Mouse (Mus musculus) forebrain, embryonic 13.5 days (tissue): Measurements from ENCODE around the gene Harbi1. TPM values are rescaled to one million over a fixed set of nuclear protein-coding genes. Genes with fewer than 3 reads are reported as not detected.
"Not testable (repeated sequence)": the region's sequence is repeated elsewhere in the genome, so short reads cannot be mapped to it uniquely, and the experiment has no call there.

ENCODE experiments used
- ATAC-seq: fragments of 200-750 bp; cut with Nextera tagmentation; 2 replicates; pipeline ENCODE4 v1.8.0; 2017
- H3K27ac ChIP-seq: fragments of 300-500 bp; sonication (generic); 2 replicates; pipeline ENCODE4 v1.5.1; 2015; ENCODE audit warnings: inconsistent platforms, mild to moderate bottlenecking, moderate library complexity
- H3K27me3 ChIP-seq: fragments of 300-500 bp; sonication (generic); 2 replicates; pipeline ENCODE4 v1.6.1; 2015; ENCODE audit warnings: mild to moderate bottlenecking, inconsistent platforms
- H3K36me3 ChIP-seq: fragments of 300-500 bp; sonication (generic); 2 replicates; pipeline ENCODE4 v1.6.1; 2015; ENCODE audit warnings: mild to moderate bottlenecking, inconsistent platforms; ENCODE audit not compliant: poor library complexity, severe bottlenecking
- H3K4me1 ChIP-seq: fragments of 300-500 bp; sonication (generic); 2 replicates; pipeline ENCODE4 v1.6.1; 2015; ENCODE audit warnings: inconsistent platforms
- H3K4me2 ChIP-seq: fragments of 300-500 bp; sonication (generic); 2 replicates; pipeline ENCODE4 v1.6.1; 2015; ENCODE audit warnings: inconsistent platforms, mild to moderate bottlenecking, moderate library complexity
- H3K4me3 ChIP-seq: fragments of 300-500 bp; sonication (generic); 2 replicates; pipeline ENCODE4 v1.5.1; 2015; ENCODE audit warnings: mild to moderate bottlenecking, inconsistent platforms
- H3K9ac ChIP-seq: fragments of 300-500 bp; sonication (generic); 2 replicates; pipeline ENCODE4 v1.6.1; 2015; ENCODE audit warnings: mild to moderate bottlenecking, inconsistent platforms
- H3K9me3 ChIP-seq: fragments of 300-500 bp; sonication (generic); replicated peaks from 2 replicates; pipeline ENCODE4 v1.6.1; 2016; ENCODE audit warnings: inconsistent platforms
- WGBS: fragments of 180-500 bp; shearing (Covaris S2); methylation state at CpG from one replicate; pipeline ENCODE4 v1.1.7; 2015; 5-methylcytosine and 5-hydroxymethylcytosine counted together
- polyA plus RNA-seq: library from polyadenylated mRNA; unstranded; fragments of >200 nt; fragmentation: Nextera tagmentation; extraction: Ambion mirVana; gene quantifications from 2 replicates; pipeline ENCODE4 v1.2.1, GENCODE M21; 2015

Harbi1 gene
- polyA plus RNA-seq, 1 experiment from 2014 or later: 21.2 TPM

GRCm38 (mm10) chr2:91723382-91723781 lies 12.7 kb downstream of the Harbi1 start:
- 80% methylated on average over 4 of the region's 4 CpGs for WGBS
- H3K4me3 ChIP-seq: no peak overlapping the region
- no peaks in the 10 kb centered on the region for H3K9me3 ChIP-seq
- H3K27ac ChIP-seq: no peak overlapping the region
- no peak for ATAC-seq
- H3K9ac ChIP-seq: no peak overlapping the region
- peaks cover 13% of the 10 kb centered on the region for H3K36me3 ChIP-seq
- H3K4me1 ChIP-seq: no peaks in the 10 kb centered on the region
- 0 out of 2 replicates have a peak, but pooled peaks cover 7% of the 10 kb centered on the region for H3K27me3 ChIP-seq
- no peak overlapping the region for H3K4me2 ChIP-seq

GRCm38 (mm10) chr2:91723951-91724350 lies 13.3 kb downstream of the Harbi1 start:
- no peak overlapping the region for H3K4me3 ChIP-seq
- no peak overlapping the region for H3K9ac ChIP-seq
- H3K4me2 ChIP-seq: no peak overlapping the region
- 0 out of 2 replicates have a peak, but pooled peaks cover 7% of the 10 kb centered on the region for H3K27me3 ChIP-seq
- no peak overlapping the region for H3K27ac ChIP-seq
- no peaks in the 10 kb centered on the region for H3K4me1 ChIP-seq
- no peaks in the 10 kb centered on the region for H3K9me3 ChIP-seq
- H3K36me3 ChIP-seq: peaks cover 13% of the 10 kb centered on the region
- no peak for ATAC-seq

- H3K9ac ChIP-seq: no peak overlapping the region
- peaks cover 13% of the 10 kb centered on the region for H3K36me3 ChIP-seq
- no peaks in the 10 kb centered on the region for H3K4me1 ChIP-seq
- no peak overlapping the region for H3K4me3 ChIP-seq
- 0 out of 2 replicates have a peak, but pooled peaks cover 7% of the 10 kb centered on the region for H3K27me3 ChIP-seq
- no peak overlapping the region for H3K4me2 ChIP-seq
- no peak overlapping the region for H3K27ac ChIP-seq
- H3K9me3 ChIP-seq: no peaks in the 10 kb centered on the region
- ATAC-seq: no peak
- 60% methylated on average over 2 of the region's 2 CpGs for WGBS
These were observed 14.1 kb downstream of the Harbi1 start for GRCm38 (mm10) chr2:91724716-91725115.

GRCm38 (mm10) chr2:91725476-91725875 lies 14.8 kb downstream of the Harbi1 start:
- H3K27ac ChIP-seq, H3K4me1 ChIP-seq, H3K36me3 ChIP-seq, H3K4me3 ChIP-seq, H3K9me3 ChIP-seq, H3K4me2 ChIP-seq, H3K27me3 ChIP-seq, ATAC-seq, H3K9ac ChIP-seq: not testable (repeated sequence)
- 65% methylated on average over 4 of the region's 4 CpGs for WGBS

GRCm38 (mm10) chr2:91727011-91727410 lies 16.4 kb downstream of the Harbi1 start:
- no peak for ATAC-seq
- H3K4me3 ChIP-seq: no peak overlapping the region
- no peak overlapping the region for H3K4me2 ChIP-seq
- 0 out of 2 replicates have a peak, but pooled peaks cover 7% of the 10 kb centered on the region for H3K27me3 ChIP-seq
- WGBS: 85% methylated on average over 3 of the region's 3 CpGs
- H3K9me3 ChIP-seq: no peaks in the 10 kb centered on the region
- H3K36me3 ChIP-seq: no peaks in the 10 kb centered on the region
- peaks cover 10% of the 10 kb centered on the region for H3K4me1 ChIP-seq
- H3K27ac ChIP-seq: no peak overlapping the region
- H3K9ac ChIP-seq: no peak overlapping the region

GRCm38 (mm10) chr2:91729571-91729970 lies 18.9 kb downstream of the Harbi1 start:
- peak; percentile 54; the same call in 1 of the 2 replicates for ATAC-seq
- no peaks in the 10 kb centered on the region for H3K36me3 ChIP-seq
- 21% methylated on average over 4 of the region's 4 CpGs for WGBS
- H3K27me3 ChIP-seq: 0 out of 2 replicates have a peak, but pooled peaks cover 7% of the 10 kb centered on the region
- H3K9me3 ChIP-seq: no peaks in the 10 kb centered on the region
- H3K4me3 ChIP-seq: peak overlapping the region; percentile 100
- H3K27ac ChIP-seq: no peak overlapping the region
- peaks cover 12% of the 10 kb centered on the region for H3K4me1 ChIP-seq
- H3K9ac ChIP-seq: no peak overlapping the region; the same call in 1 of the 2 replicates
- peak overlapping the region; percentile 81 for H3K4me2 ChIP-seq

- peak; percentile 93 for ATAC-seq
- no peaks in the 10 kb centered on the region for H3K9me3 ChIP-seq
These were observed 19.5 kb downstream of the Harbi1 start, which contains the start of gene Ambra1 for GRCm38 (mm10) chr2:91729971-91730821. TSS of gene Ambra1 (plus strand) at chr2:91730134.

GRCm38 (mm10) chr2:91735221-91735620 lies 24.6 kb downstream of the Harbi1 start:
- Histone ChIP-seq H3K9me3 (no peaks in the 10 kb centered on the region), H3K9ac (no peak overlapping the region), H3K4me2 (no peak overlapping the region), H3K4me3 (no peak overlapping the region), H3K4me1 (peaks cover 12% of the 10 kb centered on the region), H3K36me3 (no peaks in the 10 kb centered on the region), H3K27ac (no peak overlapping the region), H3K27me3 (no peaks in the 10 kb centered on the region)
- no peak for ATAC-seq
- 95% methylated on average over 5 of the region's 5 CpGs for WGBS

More at GRCm38 (mm10) chr2:91729971-91730821, 19.5 kb downstream of the Harbi1 start, which contains the start of gene Ambra1:
- under 1% methylated on average over 65 of the region's 68 CpGs for WGBS
- no peaks in the 10 kb centered on the region for H3K36me3 ChIP-seq
- H3K27me3 ChIP-seq: 0 out of 2 replicates have a peak, but pooled peaks cover 7% of the 10 kb centered on the region
- peak within 1 kb of the TSS; percentile 91 for H3K27ac ChIP-seq
- peak within 1 kb of the TSS; percentile 81 for H3K4me2 ChIP-seq
- H3K4me3 ChIP-seq: peak within 1 kb of the TSS; percentile 100
- H3K9ac ChIP-seq: peak within 1 kb of the TSS; percentile 99
- peaks cover 12% of the 10 kb centered on the region for H3K4me1 ChIP-seq

- Histone ChIP-seq H3K27me3 (no peaks in the 10 kb centered on the region), H3K4me3 (no peak overlapping the region), H3K9ac (no peak overlapping the region), H3K27ac (no peak overlapping the region), H3K4me1 (no peaks in the 10 kb centered on the region), H3K4me2 (no peak overlapping the region), H3K36me3 (peaks cover 5% of the 10 kb centered on the region; the same call in 1 of the 2 replicates), H3K9me3 (no peaks in the 10 kb centered on the region)
- 90% methylated on average over 1 of the region's 1 CpGs for WGBS
- ATAC-seq: no peak
These were observed 28.9 kb downstream of the Harbi1 start for GRCm38 (mm10) chr2:91739586-91739985.

GRCm38 (mm10) chr2:91744686-91745085 lies 34.0 kb downstream of the Harbi1 start:
- no peaks in the 10 kb centered on the region for H3K27me3 ChIP-seq
- WGBS: 91% methylated on average over 5 of the region's 5 CpGs
- no peak overlapping the region for H3K4me2 ChIP-seq
- no peak overlapping the region for H3K27ac ChIP-seq
- no peaks in the 10 kb centered on the region for H3K4me1 ChIP-seq
- H3K9me3 ChIP-seq: no peaks in the 10 kb centered on the region
- H3K4me3 ChIP-seq: no peak overlapping the region
- H3K9ac ChIP-seq: no peak overlapping the region
- H3K36me3 ChIP-seq: peaks cover 5% of the 10 kb centered on the region; the same call in 1 of the 2 replicates
- ATAC-seq: no peak

GRCm38 (mm10) chr2:91749811-91750261 lies 39.2 kb downstream of the Harbi1 start:
- no peak overlapping the region for H3K4me2 ChIP-seq
- no peaks in the 10 kb centered on the region for H3K4me1 ChIP-seq
- no peak overlapping the region for H3K27ac ChIP-seq
- no peak for ATAC-seq
- no peaks in the 10 kb centered on the region for H3K9me3 ChIP-seq
- no peak overlapping the region for H3K9ac ChIP-seq
- H3K36me3 ChIP-seq: no peaks in the 10 kb centered on the region
- no peaks in the 10 kb centered on the region for H3K27me3 ChIP-seq
- 75% methylated on average over 2 of the region's 2 CpGs for WGBS
- H3K4me3 ChIP-seq: no peak overlapping the region
